Mouse (Mus musculus): ENCODE results near the gene Setd1b.

GRCm38 (mm10) chr5:123138230-123138911, 3.6 kb upstream of the Setd1b start:
- TF ChIP-seq CTCF (IDR thresholded peaks at IDR 0.05; ENCODE audit: extremely low read depth, insufficient read length, insufficient replicate concordance, low read depth, low read length) (no peak), POLR2A (IDR thresholded peaks at IDR 0.05; ENCODE audit: low read depth, low read length) (peak; percentile 39)
